Mouse (Mus musculus): ENCODE measurements around the gene Gm20388. TPM values are rescaled to one million over a fixed set of nuclear protein-coding genes. Genes with fewer than 3 reads are reported as not detected.

The Gm20388 gene
- polyA plus RNA-seq, 1 experiment from 2014 or later, result 7.4 TPM

DNA sequence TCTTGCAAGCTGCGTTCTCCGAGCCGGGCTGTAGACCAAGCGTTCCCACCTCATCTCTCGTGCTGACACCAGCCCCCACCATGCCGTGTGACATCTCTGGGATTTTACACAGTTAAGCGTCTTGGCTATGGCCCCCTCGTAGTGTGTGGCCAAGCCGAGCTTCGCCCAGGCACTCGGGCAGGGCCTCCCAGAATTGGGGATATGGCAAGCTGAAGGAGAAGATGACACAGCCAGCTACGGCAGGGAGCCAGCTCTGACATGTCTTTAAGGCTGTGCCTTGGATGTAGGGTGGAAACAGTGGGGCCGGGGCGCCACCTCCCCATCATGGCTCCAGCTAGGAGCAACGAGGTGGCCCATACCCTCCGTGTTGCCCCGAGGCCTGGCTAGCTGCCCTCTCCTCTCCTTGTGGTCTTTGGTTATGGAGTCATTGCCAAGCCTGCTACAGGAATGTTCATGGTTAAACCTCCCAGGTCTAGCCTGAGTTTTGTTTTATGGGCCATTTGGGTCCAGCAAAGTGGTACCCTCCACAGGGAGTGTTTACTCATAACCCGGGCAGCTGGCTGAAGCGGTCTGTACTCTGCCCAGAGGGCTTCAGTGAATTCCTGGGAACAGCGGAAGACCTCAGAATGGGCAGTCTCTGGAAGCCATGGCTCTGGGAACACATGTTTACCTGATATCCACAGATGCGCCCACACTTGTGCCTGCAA lies 406.6 kb downstream of the Gm20388 start:
- no peak overlapping the region for H3K27ac ChIP-seq (ENCODE audit: low read length)
- ATAC-seq (ENCODE audit: insufficient read depth, low FRiP score), result no peak
- H3K9ac ChIP-seq (ENCODE audit: low read length), result no peak overlapping the region
- H3K27me3 ChIP-seq (ENCODE audit: control insufficient read depth, insufficient read depth, low read length), result no peaks in the 10 kb centered on the region
- peaks cover 4% of the 10 kb centered on the region; the same call in 1 of the 2 replicates for H3K4me1 ChIP-seq (ENCODE audit: control insufficient read depth, insufficient read depth, low read length)
- no peaks in the 10 kb centered on the region for H3K9me3 ChIP-seq (replicated peaks; ENCODE audit: control insufficient read depth, low read length)
- no peak overlapping the region for H3K4me2 ChIP-seq (ENCODE audit: low read depth, low read length)
- no peak overlapping the region for H3K4me3 ChIP-seq (replicated peaks; ENCODE audit: low read length)
- H3K36me3 ChIP-seq (ENCODE audit: control insufficient read depth, insufficient read depth, low read length), result no peaks in the 10 kb centered on the region
- WGBS, result 86% methylated on average over 21 of the region's 21 CpGs

DNA sequence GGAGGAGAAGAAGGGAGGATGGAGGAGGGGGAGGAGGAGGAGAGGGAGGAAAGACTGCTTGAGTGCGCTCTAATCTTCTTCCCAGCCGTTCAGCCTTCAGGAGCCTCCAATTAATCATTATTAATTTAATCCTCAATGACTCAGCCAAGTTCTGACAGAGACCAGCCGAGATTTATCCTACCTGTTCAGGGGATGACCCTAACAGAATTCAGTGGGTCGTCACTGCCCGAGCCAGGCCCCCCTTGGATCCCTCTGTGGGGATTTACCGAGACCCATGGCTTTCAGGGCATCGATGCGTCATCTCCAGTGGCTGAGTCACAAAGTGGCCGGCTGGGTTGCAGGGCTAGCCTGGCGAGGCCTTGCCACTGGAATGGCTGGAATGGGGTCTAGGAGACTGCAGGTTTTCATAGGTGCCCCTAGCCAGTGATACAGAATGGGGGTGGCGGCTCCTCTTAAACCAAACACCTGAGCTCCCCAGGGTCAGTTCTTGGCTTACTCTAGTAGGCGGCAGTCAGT lies 407.9 kb downstream of the Gm20388 start:
- Histone ChIP-seq H3K27ac (ENCODE audit: low read length) (no peak overlapping the region), H3K9me3 (replicated peaks; ENCODE audit: control insufficient read depth, low read length) (no peaks in the 10 kb centered on the region), H3K4me2 (ENCODE audit: low read depth, low read length) (no peak overlapping the region), H3K9ac (ENCODE audit: low read length) (no peak overlapping the region), H3K36me3 (ENCODE audit: control insufficient read depth, insufficient read depth, low read length) (no peaks in the 10 kb centered on the region), H3K4me3 (replicated peaks; ENCODE audit: low read length) (no peak overlapping the region), H3K27me3 (ENCODE audit: control insufficient read depth, insufficient read depth, low read length) (no peaks in the 10 kb centered on the region), H3K4me1 (ENCODE audit: control insufficient read depth, insufficient read depth, low read length) (peaks cover 15% of the 10 kb centered on the region)
- ATAC-seq (ENCODE audit: insufficient read depth, low FRiP score), result no peak
- WGBS, result 56% methylated on average over 12 of the region's 12 CpGs

DNA sequence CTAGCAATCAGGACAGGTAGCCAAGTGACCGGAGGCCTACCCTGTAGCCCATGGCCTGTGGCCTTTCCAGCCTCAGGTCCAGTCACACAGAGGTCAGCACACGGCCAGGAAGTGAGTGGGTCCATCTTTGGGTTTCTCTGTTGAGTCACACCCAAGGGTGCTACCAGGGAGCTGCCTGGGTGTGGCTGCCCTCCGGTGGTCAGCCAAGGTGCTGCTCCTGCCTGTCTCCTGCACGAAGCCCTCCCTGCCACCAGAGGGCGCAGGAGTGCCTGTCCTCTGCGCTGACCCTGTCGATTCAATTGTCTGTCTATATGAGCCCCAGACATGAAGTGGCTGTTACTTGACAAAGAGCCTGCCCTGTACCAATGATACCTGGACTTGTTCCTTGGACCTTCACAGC lies 408.8 kb downstream of the Gm20388 start:
- H3K36me3 ChIP-seq (ENCODE audit: control insufficient read depth, insufficient read depth, low read length), result no peaks in the 10 kb centered on the region
- no peaks in the 10 kb centered on the region for H3K9me3 ChIP-seq (replicated peaks; ENCODE audit: control insufficient read depth, low read length)
- 20% methylated on average over 7 of the region's 7 CpGs for WGBS
- no peak overlapping the region for H3K4me2 ChIP-seq (ENCODE audit: low read depth, low read length)
- H3K27ac ChIP-seq (ENCODE audit: low read length), result no peak overlapping the region
- no peak overlapping the region for H3K4me3 ChIP-seq (replicated peaks; ENCODE audit: low read length)
- H3K4me1 ChIP-seq (ENCODE audit: control insufficient read depth, insufficient read depth, low read length), result peaks cover 18% of the 10 kb centered on the region
- ATAC-seq (ENCODE audit: insufficient read depth, low FRiP score), result peak; percentile 37; the same call in 1 of the 2 replicates
- no peak overlapping the region for H3K9ac ChIP-seq (ENCODE audit: low read length)
- no peaks in the 10 kb centered on the region for H3K27me3 ChIP-seq (ENCODE audit: control insufficient read depth, insufficient read depth, low read length)

DNA sequence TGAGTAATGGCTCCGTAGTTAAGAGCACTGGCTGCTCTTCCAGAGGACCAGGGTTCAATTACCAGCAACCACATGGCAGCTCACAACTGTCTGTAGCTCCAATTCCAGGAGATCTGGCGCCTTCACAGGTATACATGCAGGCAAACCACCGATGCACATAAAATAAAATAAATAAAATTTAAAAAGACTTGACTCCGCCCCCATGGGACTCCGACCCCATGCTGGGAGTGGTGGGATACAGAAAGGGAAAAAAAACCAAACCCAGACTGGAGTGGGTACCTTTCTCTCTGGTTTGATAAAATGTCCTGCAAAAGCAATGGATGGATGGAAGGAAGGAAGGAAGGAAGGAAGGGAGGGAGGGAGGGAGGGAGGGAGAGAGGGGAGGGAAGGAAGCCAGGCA lies 409.5 kb downstream of the Gm20388 start:
- H3K4me2 ChIP-seq (ENCODE audit: low read depth, low read length), result no peak overlapping the region
- no peak for ATAC-seq (ENCODE audit: insufficient read depth, low FRiP score)
- no peak overlapping the region for H3K27ac ChIP-seq (ENCODE audit: low read length)
- no peak overlapping the region for H3K4me3 ChIP-seq (replicated peaks; ENCODE audit: low read length)
- no peaks in the 10 kb centered on the region for H3K36me3 ChIP-seq (ENCODE audit: control insufficient read depth, insufficient read depth, low read length)
- H3K9ac ChIP-seq (ENCODE audit: low read length), result no peak overlapping the region
- no peaks in the 10 kb centered on the region for H3K27me3 ChIP-seq (ENCODE audit: control insufficient read depth, insufficient read depth, low read length)
- H3K4me1 ChIP-seq (ENCODE audit: control insufficient read depth, insufficient read depth, low read length), result peaks cover 24% of the 10 kb centered on the region
- 75% methylated on average over 5 of the region's 5 CpGs for WGBS
- no peaks in the 10 kb centered on the region for H3K9me3 ChIP-seq (replicated peaks; ENCODE audit: control insufficient read depth, low read length)

DNA sequence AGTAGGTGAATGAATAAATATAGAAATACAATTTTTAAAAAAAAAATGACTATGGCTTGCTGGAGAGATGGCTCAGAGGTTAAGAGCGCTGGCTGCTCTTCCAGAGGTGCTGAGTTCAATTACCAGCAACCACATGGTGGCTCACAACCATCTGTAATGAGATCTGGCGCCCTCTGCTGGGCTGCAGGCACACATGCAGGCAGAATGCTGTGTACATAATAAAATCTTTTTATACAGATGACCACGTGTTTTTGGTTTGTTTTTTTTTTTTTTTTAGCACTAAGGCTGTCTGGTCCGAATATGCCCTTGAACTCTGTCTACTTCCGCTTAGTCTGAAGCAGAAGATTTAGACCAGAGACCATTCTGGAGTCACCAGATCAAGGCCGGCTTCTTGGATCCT lies 411.1 kb downstream of the Gm20388 start:
- Histone ChIP-seq H3K36me3 (ENCODE audit: control insufficient read depth, insufficient read depth, low read length) (no peaks in the 10 kb centered on the region), H3K4me2 (ENCODE audit: low read depth, low read length) (no peak overlapping the region), H3K4me1 (ENCODE audit: control insufficient read depth, insufficient read depth, low read length) (peaks cover 24% of the 10 kb centered on the region), H3K9ac (ENCODE audit: low read length) (no peak overlapping the region), H3K27ac (ENCODE audit: low read length) (no peak overlapping the region), H3K4me3 (replicated peaks; ENCODE audit: low read length) (no peak overlapping the region), H3K9me3 (replicated peaks; ENCODE audit: control insufficient read depth, low read length) (no peaks in the 10 kb centered on the region), H3K27me3 (ENCODE audit: control insufficient read depth, insufficient read depth, low read length) (no peaks in the 10 kb centered on the region)
- no peak for ATAC-seq (ENCODE audit: insufficient read depth, low FRiP score)
- WGBS, result 48% methylated on average over 6 of the region's 6 CpGs

DNA sequence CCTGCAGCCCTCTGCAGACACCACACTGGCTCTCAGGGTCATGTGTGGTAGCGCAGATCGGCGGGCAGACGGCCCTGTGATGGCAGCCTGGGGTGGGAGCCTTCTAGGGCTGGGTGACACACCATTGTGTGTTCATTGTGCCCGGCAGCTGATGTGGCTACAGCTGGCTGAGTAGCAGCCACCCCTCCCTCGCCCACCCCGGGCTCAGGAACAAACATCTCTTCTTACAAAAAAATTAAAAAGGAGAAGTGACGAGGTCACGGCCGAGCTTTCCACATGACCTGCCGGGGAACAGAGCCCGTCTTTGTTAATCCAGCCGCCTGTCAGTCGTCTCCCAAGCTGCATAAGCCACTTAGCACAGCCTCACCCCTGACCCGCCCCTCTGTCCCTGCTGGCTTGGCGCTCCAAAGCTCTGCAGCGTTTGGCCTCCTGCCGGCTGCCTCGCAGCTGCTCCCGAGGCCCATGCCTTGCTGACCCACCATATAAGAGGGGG lies 412.4 kb downstream of the Gm20388 start:
- Histone ChIP-seq H3K9me3 (replicated peaks; ENCODE audit: control insufficient read depth, low read length) (no peaks in the 10 kb centered on the region), H3K27ac (ENCODE audit: low read length) (no peak overlapping the region; the same call in 1 of the 2 replicates), H3K9ac (ENCODE audit: low read length) (peak overlapping the region; percentile 17; the same call in 1 of the 2 replicates), H3K4me2 (ENCODE audit: low read depth, low read length) (no peak overlapping the region), H3K4me3 (replicated peaks; ENCODE audit: low read length) (no peak overlapping the region), H3K27me3 (ENCODE audit: control insufficient read depth, insufficient read depth, low read length) (no peaks in the 10 kb centered on the region), H3K36me3 (ENCODE audit: control insufficient read depth, insufficient read depth, low read length) (no peaks in the 10 kb centered on the region), H3K4me1 (ENCODE audit: control insufficient read depth, insufficient read depth, low read length) (peaks cover 24% of the 10 kb centered on the region)
- WGBS, result 19% methylated on average over 20 of the region's 20 CpGs
- ATAC-seq (ENCODE audit: insufficient read depth, low FRiP score), result peak; percentile 77

DNA sequence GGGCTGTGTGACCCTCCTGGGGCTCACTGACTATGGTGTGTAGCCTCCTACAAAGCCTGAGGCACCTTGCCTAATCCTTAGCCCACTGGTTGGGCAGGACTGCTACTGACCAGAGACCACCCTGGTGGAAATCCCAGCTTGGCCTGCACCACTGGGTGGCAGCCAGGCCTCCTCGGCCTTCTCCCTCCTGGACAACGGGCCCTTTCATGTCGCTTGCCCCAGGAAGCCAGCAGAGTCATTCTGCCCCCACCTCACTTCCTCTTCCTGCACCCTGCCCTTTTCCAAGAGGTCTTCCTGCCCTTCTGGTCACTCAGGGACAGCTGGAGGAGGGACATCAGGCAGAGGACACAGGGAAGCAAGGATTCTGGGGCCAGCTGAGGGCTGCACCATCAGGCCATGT lies 413.9 kb downstream of the Gm20388 start:
- Histone ChIP-seq H3K9ac (ENCODE audit: low read length) (peak overlapping the region; percentile 12; the same call in 1 of the 2 replicates), H3K4me3 (replicated peaks; ENCODE audit: low read length) (no peak overlapping the region), H3K4me2 (ENCODE audit: low read depth, low read length) (no peak overlapping the region), H3K4me1 (ENCODE audit: control insufficient read depth, insufficient read depth, low read length) (peaks cover 20% of the 10 kb centered on the region), H3K9me3 (replicated peaks; ENCODE audit: control insufficient read depth, low read length) (no peaks in the 10 kb centered on the region), H3K27ac (ENCODE audit: low read length) (no peak overlapping the region), H3K27me3 (ENCODE audit: control insufficient read depth, insufficient read depth, low read length) (no peaks in the 10 kb centered on the region), H3K36me3 (ENCODE audit: control insufficient read depth, insufficient read depth, low read length) (no peaks in the 10 kb centered on the region)
- no peak for ATAC-seq (ENCODE audit: insufficient read depth, low FRiP score)
- WGBS, result 44% methylated on average over 3 of the region's 3 CpGs

DNA sequence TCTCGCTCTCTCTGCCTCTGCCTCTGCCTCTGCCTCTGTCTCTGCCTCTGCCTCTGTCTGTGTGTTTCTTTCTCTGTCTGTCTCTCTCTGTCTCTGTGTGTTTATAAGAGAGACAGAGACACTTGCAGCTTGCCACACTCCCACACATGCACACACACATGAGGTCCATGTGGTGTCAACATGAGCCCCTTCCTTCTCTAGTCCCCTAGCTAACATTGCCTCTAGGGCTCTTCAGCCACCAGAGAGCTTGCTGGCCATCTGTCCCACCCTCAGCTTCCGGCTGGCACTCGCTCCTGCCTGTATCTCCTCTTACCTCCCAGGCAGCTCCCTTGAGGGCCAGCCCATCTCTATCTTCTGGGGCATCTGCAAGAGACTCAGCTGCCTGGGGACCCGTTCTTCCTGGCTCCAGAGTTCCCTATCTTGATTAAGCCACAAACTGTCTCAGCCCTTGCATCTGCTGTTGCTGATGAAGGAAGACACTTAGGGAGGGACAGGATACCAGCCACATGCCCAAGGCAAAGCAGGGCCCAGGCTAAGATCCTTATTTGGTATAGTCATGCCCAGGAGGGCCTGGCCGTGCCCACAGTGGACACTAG lies 414.6 kb downstream of the Gm20388 start:
- Histone ChIP-seq H3K9me3 (replicated peaks; ENCODE audit: control insufficient read depth, low read length) (no peaks in the 10 kb centered on the region), H3K4me1 (ENCODE audit: control insufficient read depth, insufficient read depth, low read length) (peaks cover 20% of the 10 kb centered on the region), H3K4me3 (replicated peaks; ENCODE audit: low read length) (no peak overlapping the region), H3K27me3 (ENCODE audit: control insufficient read depth, insufficient read depth, low read length) (no peaks in the 10 kb centered on the region), H3K9ac (ENCODE audit: low read length) (no peak overlapping the region), H3K36me3 (ENCODE audit: control insufficient read depth, insufficient read depth, low read length) (no peaks in the 10 kb centered on the region), H3K4me2 (ENCODE audit: low read depth, low read length) (no peak overlapping the region), H3K27ac (ENCODE audit: low read length) (no peak overlapping the region)
- no peak for ATAC-seq (ENCODE audit: insufficient read depth, low FRiP score)
- 71% methylated on average over 5 of the region's 5 CpGs for WGBS

DNA sequence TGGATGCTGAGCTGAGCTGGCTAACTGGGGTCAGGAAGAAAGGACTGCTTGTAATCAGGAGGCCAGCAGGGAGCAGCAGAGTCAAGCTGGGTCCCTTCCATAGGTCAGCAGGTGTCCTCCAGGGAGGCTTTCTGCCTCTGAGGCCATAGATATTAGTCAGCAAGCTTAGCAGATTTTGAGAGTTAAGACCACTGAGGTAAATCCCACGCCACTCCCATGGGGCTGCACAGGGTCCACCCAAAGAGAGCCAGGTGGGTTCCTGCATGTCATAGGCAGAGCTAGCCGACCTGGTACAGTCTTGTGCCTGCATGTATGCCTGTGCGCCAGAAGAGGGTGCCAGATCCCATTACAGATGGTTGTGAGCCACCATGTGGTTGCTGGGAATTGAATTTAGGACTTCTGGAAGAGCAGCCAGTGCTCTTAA lies 416.5 kb downstream of the Gm20388 start:
- no peak overlapping the region for H3K9ac ChIP-seq (ENCODE audit: low read length)
- no peak overlapping the region for H3K4me2 ChIP-seq (ENCODE audit: low read depth, low read length)
- no peaks in the 10 kb centered on the region for H3K27me3 ChIP-seq (ENCODE audit: control insufficient read depth, insufficient read depth, low read length)
- H3K4me1 ChIP-seq (ENCODE audit: control insufficient read depth, insufficient read depth, low read length), result peaks cover 20% of the 10 kb centered on the region
- H3K4me3 ChIP-seq (replicated peaks; ENCODE audit: low read length), result no peak overlapping the region
- no peaks in the 10 kb centered on the region for H3K36me3 ChIP-seq (ENCODE audit: control insufficient read depth, insufficient read depth, low read length)
- no peak for ATAC-seq (ENCODE audit: insufficient read depth, low FRiP score)
- no peaks in the 10 kb centered on the region for H3K9me3 ChIP-seq (replicated peaks; ENCODE audit: control insufficient read depth, low read length)
- no peak overlapping the region for H3K27ac ChIP-seq (ENCODE audit: low read length)
- WGBS, result 56% methylated on average over 3 of the region's 3 CpGs
